Mouse (Mus musculus): ENCODE data around the gene Arsa.

DNA sequence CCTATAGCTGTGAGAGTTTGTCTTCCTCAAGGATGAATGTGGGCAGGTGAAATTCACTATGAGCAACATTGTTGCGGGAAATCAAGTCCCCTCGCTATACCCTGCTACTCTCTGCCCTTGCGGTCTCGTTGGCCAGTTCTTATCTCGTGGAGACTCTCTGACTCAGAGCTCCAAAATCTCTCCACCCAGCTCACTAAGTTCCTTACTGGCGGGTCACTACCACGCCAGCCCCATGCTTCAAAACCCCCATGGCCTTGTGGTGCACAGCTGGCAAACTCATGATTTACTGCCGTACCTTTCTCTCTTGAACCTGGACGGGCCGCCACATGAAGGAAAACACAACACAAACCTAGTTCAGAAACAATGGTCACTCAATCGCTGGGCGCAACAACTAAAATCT, 11.0 kb upstream of the Arsa start:
- no peak for TF ChIP-seq POLR2A (IDR thresholded peaks at IDR 0.05; ENCODE audit: control insufficient read depth, extremely low read depth, insufficient read depth, low read length, poor library complexity)
- TF ChIP-seq CTCF (IDR thresholded peaks at IDR 0.05; ENCODE audit: borderline replicate concordance, control insufficient read depth, extremely low read depth, insufficient read depth, low read length, poor library complexity) = no peak

Data from thymus, adult 2 months (tissue).